Comparison of ENCODE assay signal across 8 mouse cellular contexts in the genomic region with DNA sequence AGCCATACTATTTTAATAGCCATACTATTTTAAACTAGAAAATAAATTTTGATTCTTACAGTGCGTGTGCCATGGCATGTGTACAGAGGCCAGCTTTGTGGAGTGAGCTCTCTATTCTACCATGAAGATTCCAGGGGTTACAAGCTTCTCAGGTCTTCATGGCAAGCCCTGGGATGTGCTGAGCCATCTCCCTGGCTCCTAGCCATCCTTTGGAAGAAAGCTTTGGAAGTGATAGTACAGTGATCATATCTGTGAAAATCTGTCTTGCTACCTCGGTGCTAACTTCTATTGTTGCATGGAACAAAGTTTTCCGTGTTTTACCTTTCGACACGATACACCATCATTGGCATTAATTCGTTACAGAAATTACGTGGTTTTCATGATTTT. TPM values are rescaled to one million over a fixed set of nuclear protein-coding genes. Genes with fewer than 3 reads are reported as not detected.
DNase-seq lines count a peak whose midpoint lies in the region; ATAC-seq and TF ChIP-seq lines count a peak whose summit lies in the region.

No protein-coding gene starts in this region.

- H3K79me2 ChIP-seq in heart, adult 2 months (replicated peaks; ENCODE audit: control insufficient read depth, insufficient read depth, low read length) = peaks cover 6% of the 10 kb centered on the region

- H3K36me3 ChIP-seq in heart, adult 2 months (ENCODE audit: control insufficient read depth, insufficient read depth, low read length) = no peaks in the 10 kb centered on the region
- H3K36me3 ChIP-seq in testis, adult 2 months (ENCODE audit: control insufficient read depth, insufficient read depth, low read length) = no peaks in the 10 kb centered on the region
- peaks cover 25% of the 10 kb centered on the region for H3K36me3 ChIP-seq in liver, embryonic 12.5 days
- H3K36me3 ChIP-seq in stomach, postnatal 0 days (ENCODE audit: control insufficient read depth, insufficient read depth, low read length) = peaks cover 5% of the 10 kb centered on the region

- H3K27ac ChIP-seq in heart, adult 2 months = peak overlapping the region; percentile 91
- H3K27ac ChIP-seq in testis, adult 2 months (ENCODE audit: control insufficient read depth, insufficient read depth, low read depth, low read length) = peak overlapping the region; percentile 81; the same call in 1 of the 2 replicates
- H3K27ac ChIP-seq in liver, embryonic 12.5 days = peak overlapping the region; percentile 58; the same call in 1 of the 2 replicates
- H3K27ac ChIP-seq in stomach, postnatal 0 days (replicated peaks) = no peak overlapping the region

- H3K9ac ChIP-seq in heart, adult 2 months (ENCODE audit: low read depth, low read length) = no peak overlapping the region
- H3K9ac ChIP-seq in liver, embryonic 12.5 days = no peak overlapping the region
- H3K9ac ChIP-seq in stomach, postnatal 0 days (ENCODE audit: low read length) = no peak overlapping the region

- peak overlapping the region; percentile 80 for H3K4me2 ChIP-seq in liver, embryonic 12.5 days
- H3K4me2 ChIP-seq in stomach, postnatal 0 days (replicated peaks; ENCODE audit: low read depth) = peak overlapping the region; percentile 72

- ATAC-seq in liver, embryonic 12.5 days = no peak
- ATAC-seq in stomach, postnatal 0 days (ENCODE audit: low FRiP score, low TSS enrichment) = no peak

- DNase-seq in heart, adult 2 months = no peak
- DNase-seq in heart, postnatal 4 days = no peak
- no peak for DNase-seq in testis, postnatal 10 days (ENCODE audit: low spot score)
- DNase-seq in stomach, postnatal 0 days (ENCODE audit: low spot score) = no peak
- no peak for DNase-seq in layer of hippocampus, adult 8-10 months (ENCODE audit: low spot score in 2 of 2)
- no peak for DNase-seq in layer of hippocampus, adult 9-11 months

- H3K9me3 ChIP-seq in liver, embryonic 12.5 days (replicated peaks) = no peaks in the 10 kb centered on the region
- no peaks in the 10 kb centered on the region for H3K9me3 ChIP-seq in stomach, postnatal 0 days (ENCODE audit: control insufficient read depth, low read length)

- no peaks in the 10 kb centered on the region for H3K27me3 ChIP-seq in heart, adult 2 months (ENCODE audit: control insufficient read depth, insufficient read depth, low read length)
- H3K27me3 ChIP-seq in testis, adult 2 months (ENCODE audit: control insufficient read depth, insufficient read depth, low read length) = no peaks in the 10 kb centered on the region
- no peaks in the 10 kb centered on the region for H3K27me3 ChIP-seq in liver, embryonic 12.5 days (replicated peaks)
- no peaks in the 10 kb centered on the region for H3K27me3 ChIP-seq in stomach, postnatal 0 days (ENCODE audit: control insufficient read depth, insufficient read depth, low read length)

- no peak for TF ChIP-seq CTCF in heart, adult 2 months (IDR thresholded peaks at IDR 0.05)
- no peak for TF ChIP-seq CTCF in testis, adult 2 months (IDR thresholded peaks at IDR 0.05; ENCODE audit: control insufficient read depth, insufficient read depth, insufficient replicate concordance, low read depth, low read length)
- TF ChIP-seq CTCF in stomach, postnatal 0 days (IDR thresholded peaks at IDR 0.05; ENCODE audit: low read depth) = no peak

- WGBS in heart, adult 2 months = 51% methylated on average over 7 of the region's 7 CpGs
- 74% methylated on average over 7 of the region's 7 CpGs for WGBS in liver, embryonic 12.5 days (ENCODE audit: insufficient replicate concordance)
- 61% methylated on average over 7 of the region's 7 CpGs for WGBS in stomach, postnatal 0 days

- TF ChIP-seq EP300 in heart, adult 2 months (IDR thresholded peaks at IDR 0.05; ENCODE audit: insufficient read depth, low read depth, low read length) = no peak
- no peak for TF ChIP-seq EP300 in stomach, postnatal 0 days (optimal IDR thresholded peaks at IDR 0.05)

- intact Hi-C loops in heart, adult 2 months (cut with DNase I) = loop anchor here (5.0 kb wide), 1 partner anchor 38 kb away; the partner anchor contains the start of gene Pnkp

- H3K4me3 ChIP-seq in heart, adult 2 months = peak overlapping the region; percentile 85
- H3K4me3 ChIP-seq in testis, adult 2 months (ENCODE audit: control insufficient read depth, low read depth, low read length) = peak overlapping the region; percentile 80; the same call in 1 of the 2 replicates
- peak overlapping the region; percentile 60 for H3K4me3 ChIP-seq in liver, embryonic 12.5 days
- H3K4me3 ChIP-seq in stomach, postnatal 0 days (ENCODE audit: low read depth, low read length) = peak overlapping the region; percentile 65; the same call in 1 of the 2 replicates

- no peak for TF ChIP-seq POLR2A in heart, adult 2 months (IDR thresholded peaks at IDR 0.05; ENCODE audit: insufficient read depth, low read depth, low read length)
- TF ChIP-seq POLR2A in testis, adult 2 months (IDR thresholded peaks at IDR 0.05; ENCODE audit: control insufficient read depth, low read depth, low read length) = no peak

- peaks cover 15% of the 10 kb centered on the region for H3K4me1 ChIP-seq in heart, adult 2 months (ENCODE audit: control insufficient read depth, insufficient read depth, low read length)
- peaks cover 29% of the 10 kb centered on the region for H3K4me1 ChIP-seq in testis, adult 2 months (ENCODE audit: control insufficient read depth, insufficient read depth, low read length)
- peaks cover 74% of the 10 kb centered on the region for H3K4me1 ChIP-seq in liver, embryonic 12.5 days
- H3K4me1 ChIP-seq in stomach, postnatal 0 days (replicated peaks; ENCODE audit: control insufficient read depth, insufficient read depth) = peaks cover 4% of the 10 kb centered on the region; the same call in 1 of the 2 replicates

RNA-seq across cellular contexts. Expression of gene Fuz, which starts 0.7 kb away (rescaled TPM):
- total RNA-seq in heart, adult 2 months (2021) = 10 to 100 TPM; 16.3 to 17.1 TPM
- 25.2 and 31.6 TPM in 2 replicates for polyA plus RNA-seq in heart, adult 2 months (2012; rRNA removed)
- total RNA-seq in heart, postnatal 4 days (2021) = 10 to 100 TPM; 10.7 to 10.8 TPM
- 39.2 and 40.0 TPM in 2 replicates for polyA plus RNA-seq in testis, adult 2 months (2012; rRNA removed)
- 9.0 and 11.4 TPM in 2 replicates for polyA plus RNA-seq in liver, embryonic 12.5 days (2016; fragmentation: Nextera tagmentation; extraction: Ambion mirVana)
- 13.1 and 15.6 TPM in 2 replicates for polyA plus RNA-seq in stomach, postnatal 0 days (2015; fragmentation: Nextera tagmentation; extraction: Ambion mirVana)
- total RNA-seq in layer of hippocampus, adult 8-10 months (2022) = 10 to 100 TPM; 22.9 to 30.0 (median 26.7) TPM

RNA-seq across cellular contexts. Expression of gene Med25, which starts 2.7 kb away (rescaled TPM):
- total RNA-seq in heart, adult 2 months (2021) = 10 to 100 TPM; 70.0 to 85.8 TPM
- 107 and 121 TPM in 2 replicates for polyA plus RNA-seq in heart, adult 2 months (2012; rRNA removed)
- 10 to 100 TPM; 74.6 to 76.3 TPM for total RNA-seq in heart, postnatal 4 days (2021)
- 143 and 206 TPM in 2 replicates for polyA plus RNA-seq in testis, adult 2 months (2012; rRNA removed)
- polyA plus RNA-seq in liver, embryonic 12.5 days (2016; fragmentation: Nextera tagmentation; extraction: Ambion mirVana) = 60.4 and 61.0 TPM in 2 replicates
- polyA plus RNA-seq in stomach, postnatal 0 days (2015; fragmentation: Nextera tagmentation; extraction: Ambion mirVana) = 64.4 and 75.3 TPM in 2 replicates
- 100 to 1,000 TPM in 3 of 4 experiments, 10 to 100 TPM in 1; 89.6 to 111 (median 107) TPM for total RNA-seq in layer of hippocampus, adult 8-10 months (2022)

RNA-seq across cellular contexts. Expression of gene Ptov1, which starts 25.6 kb away (rescaled TPM):
- 100 to 1,000 TPM; 155 to 172 TPM for total RNA-seq in heart, adult 2 months (2021)
- polyA plus RNA-seq in heart, adult 2 months (2012; rRNA removed) = 293 and 317 TPM in 2 replicates
- 100 to 1,000 TPM; 237 to 248 TPM for total RNA-seq in heart, postnatal 4 days (2021)
- 171 and 187 TPM in 2 replicates for polyA plus RNA-seq in testis, adult 2 months (2012; rRNA removed)
- polyA plus RNA-seq in liver, embryonic 12.5 days (2016; fragmentation: Nextera tagmentation; extraction: Ambion mirVana) = 114 and 121 TPM in 2 replicates
- 159 and 179 TPM in 2 replicates for polyA plus RNA-seq in stomach, postnatal 0 days (2015; fragmentation: Nextera tagmentation; extraction: Ambion mirVana)
- total RNA-seq in layer of hippocampus, adult 8-10 months (2022) = 100 to 1,000 TPM; 310 to 354 (median 329) TPM

RNA-seq across cellular contexts. Expression of gene Ap2a1, which starts 34.1 kb away (rescaled TPM):
- total RNA-seq in heart, adult 2 months (2021) = 10 to 100 TPM; 63.3 to 67.6 TPM
- polyA plus RNA-seq in heart, adult 2 months (2012; rRNA removed) = 56.1 and 68.1 TPM in 2 replicates
- 10 to 100 TPM; 96.9 to 99.4 TPM for total RNA-seq in heart, postnatal 4 days (2021)
- polyA plus RNA-seq in testis, adult 2 months (2012; rRNA removed) = 323 and 343 TPM in 2 replicates
- 85.1 and 86.5 TPM in 2 replicates for polyA plus RNA-seq in liver, embryonic 12.5 days (2016; fragmentation: Nextera tagmentation; extraction: Ambion mirVana)
- 29.3 and 33.9 TPM in 2 replicates for polyA plus RNA-seq in stomach, postnatal 0 days (2015; fragmentation: Nextera tagmentation; extraction: Ambion mirVana)
- 100 to 1,000 TPM; 274 to 323 (median 303) TPM for total RNA-seq in layer of hippocampus, adult 8-10 months (2022)

RNA-seq across cellular contexts. Expression of gene Pnkp, which starts 38.3 kb away (rescaled TPM):
- total RNA-seq in heart, adult 2 months (2021) = 10 to 100 TPM; 15.3 to 19.6 TPM
- polyA plus RNA-seq in heart, adult 2 months (2012; rRNA removed) = 20.2 and 30.1 TPM in 2 replicates
- total RNA-seq in heart, postnatal 4 days (2021) = 10 to 100 TPM; 19.6 to 19.9 TPM
- 26.5 and 29.4 TPM in 2 replicates for polyA plus RNA-seq in testis, adult 2 months (2012; rRNA removed)
- 26.1 and 26.7 TPM in 2 replicates for polyA plus RNA-seq in liver, embryonic 12.5 days (2016; fragmentation: Nextera tagmentation; extraction: Ambion mirVana)
- polyA plus RNA-seq in stomach, postnatal 0 days (2015; fragmentation: Nextera tagmentation; extraction: Ambion mirVana) = 23.5 and 25.7 TPM in 2 replicates
- total RNA-seq in layer of hippocampus, adult 8-10 months (2022) = 10 to 100 TPM; 29.8 to 37.7 (median 32.4) TPM
